Mouse (Mus musculus): ENCODE data around the gene Acsm1.
A peak's percentile ranks its signal among the peaks of the same experiment; 100 is the strongest.
"Not testable (repeated sequence)": the region's sequence is repeated elsewhere in the genome, so short reads cannot be mapped to it uniquely, and the experiment has no call there.

The Acsm1 gene

GRCm38 (mm10) chr7:119606664-119607076, at the start of gene Acsm1:
TSS of gene Acsm1 (plus strand) at chr7:119607026.
- no peak for DNase-seq (ENCODE audit: low spot score)

- DNase-seq (ENCODE audit: low spot score): no peak
Observed at GRCm38 (mm10) chr7:119559789-119560451, 46.9 kb upstream of the Acsm1 start.

GRCm38 (mm10) chr7:119560452-119560835, 46.4 kb upstream of the Acsm1 start:
- no peak for DNase-seq (ENCODE audit: low spot score)

- DNase-seq (ENCODE audit: low spot score): no peak
Observed at GRCm38 (mm10) chr7:119561441-119561840, 45.4 kb upstream of the Acsm1 start.

GRCm38 (mm10) chr7:119562476-119562875, 44.4 kb upstream of the Acsm1 start:
- not testable (repeated sequence) for DNase-seq (ENCODE audit: low spot score)

- DNase-seq (ENCODE audit: low spot score): no peak
Observed at GRCm38 (mm10) chr7:119594530-119595107, 12.2 kb upstream of the Acsm1 start.

- DNase-seq (ENCODE audit: low spot score): no peak
Observed at GRCm38 (mm10) chr7:119595306-119595705, 11.5 kb upstream of the Acsm1 start.

GRCm38 (mm10) chr7:119596536-119596935, 10.3 kb upstream of the Acsm1 start:
- DNase-seq (ENCODE audit: low spot score): peak; percentile 47

GRCm38 (mm10) chr7:119601195-119601953, 5.5 kb upstream of the Acsm1 start:
- DNase-seq (ENCODE audit: low spot score): no peak

- no peak for DNase-seq (ENCODE audit: low spot score)
Observed at GRCm38 (mm10) chr7:119601954-119602317, 4.9 kb upstream of the Acsm1 start.

GRCm38 (mm10) chr7:119604903-119605483, 1.8 kb upstream of the Acsm1 start:
- no peak for DNase-seq (ENCODE audit: low spot score)

GRCm38 (mm10) chr7:119605926-119606663, 731 bp upstream of the Acsm1 start:
- DNase-seq (ENCODE audit: low spot score): no peak

- no peak for DNase-seq (ENCODE audit: low spot score)
Observed at GRCm38 (mm10) chr7:119607796-119608515, 1.1 kb downstream of the Acsm1 start.

GRCm38 (mm10) chr7:119616531-119616930, 9.7 kb downstream of the Acsm1 start:
- DNase-seq (ENCODE audit: low spot score): no peak

- peak; percentile 25 for DNase-seq (ENCODE audit: low spot score)
Observed at GRCm38 (mm10) chr7:119617593-119617992, 10.8 kb downstream of the Acsm1 start.

GRCm38 (mm10) chr7:119618209-119618935, 11.5 kb downstream of the Acsm1 start:
- no peak for DNase-seq (ENCODE audit: low spot score)

- peak; percentile 73 for DNase-seq (ENCODE audit: low spot score)
Observed at GRCm38 (mm10) chr7:119620157-119620556, 13.3 kb downstream of the Acsm1 start.

GRCm38 (mm10) chr7:119638773-119639172, 31.9 kb downstream of the Acsm1 start:
- DNase-seq (ENCODE audit: low spot score): no peak

GRCm38 (mm10) chr7:119642307-119642706, 35.5 kb downstream of the Acsm1 start:
- no peak for DNase-seq (ENCODE audit: low spot score)

GRCm38 (mm10) chr7:119667893-119668292, 61.1 kb downstream of the Acsm1 start:
- no peak for DNase-seq (ENCODE audit: low spot score)

- DNase-seq (ENCODE audit: low spot score): no peak
Observed at GRCm38 (mm10) chr7:119670395-119670794, 63.6 kb downstream of the Acsm1 start.
